Mouse (Mus musculus) midbrain, embryonic 12.5 days (tissue): ENCODE results near the gene Cybc1. TPM values are rescaled to one million over a fixed set of nuclear protein-coding genes. Genes with fewer than 3 reads are reported as not detected.

Source experiments
- ATAC-seq: fragments of 200-750 bp; cut with Nextera tagmentation; 2 replicates; pipeline ENCODE4 v1.8.0; 2017; ENCODE audit warnings: low read depth, moderate TSS enrichment, moderate library complexity; ENCODE audit not compliant: low FRiP score
- H3K27ac ChIP-seq: fragments of 300-500 bp; sonication (generic); replicated peaks from 2 replicates; pipeline ENCODE4 v1.5.1; 2016; ENCODE audit warnings: mild to moderate bottlenecking
- H3K27me3 ChIP-seq: fragments of 300-500 bp; sonication (generic); 2 replicates; pipeline ENCODE4 v1.6.1; 2016; ENCODE audit warnings: mild to moderate bottlenecking
- H3K36me3 ChIP-seq: fragments of 300-500 bp; sonication (generic); 2 replicates; pipeline ENCODE4 v1.6.1; 2016
- H3K4me1 ChIP-seq: fragments of 300-500 bp; sonication (generic); 2 replicates; pipeline ENCODE4 v1.6.1; 2016
- H3K4me2 ChIP-seq: fragments of 300-500 bp; sonication (generic); replicated peaks from 2 replicates; pipeline ENCODE4 v1.6.1; 2016; ENCODE audit warnings: mild to moderate bottlenecking, moderate library complexity
- H3K4me3 ChIP-seq: fragments of 300-500 bp; sonication (generic); 2 replicates; pipeline ENCODE4 v1.5.1; 2016; ENCODE audit warnings: mild to moderate bottlenecking
- H3K9ac ChIP-seq: fragments of 300-500 bp; sonication (generic); replicated peaks from 2 replicates; pipeline ENCODE4 v1.6.1; 2016; ENCODE audit warnings: mild to moderate bottlenecking, moderate library complexity
- H3K9me3 ChIP-seq: fragments of 300-500 bp; sonication (generic); 2 replicates; pipeline ENCODE4 v1.6.1; 2016; ENCODE audit warnings: mild to moderate bottlenecking
- WGBS: fragments of 180-500 bp; shearing (Covaris S2); methylation state at CpG from one replicate; pipeline ENCODE4 v1.1.7; 2016; 5-methylcytosine and 5-hydroxymethylcytosine counted together
- polyA plus RNA-seq: library from polyadenylated mRNA; unstranded; fragments of >200 nt; fragmentation: Nextera tagmentation; extraction: Ambion mirVana; gene quantifications from 2 replicates; pipeline ENCODE4 v1.2.1, GENCODE M21; 2016

Cybc1 gene
- polyA plus RNA-seq: 38.8 and 41.1 TPM in 2 replicates

- no peaks in the 10 kb centered on the region for H3K27me3 ChIP-seq
- ATAC-seq: peak; percentile 85
- no peaks in the 10 kb centered on the region for H3K9me3 ChIP-seq
- peaks cover 28% of the 10 kb centered on the region for H3K36me3 ChIP-seq
- H3K4me1 ChIP-seq: peaks cover 17% of the 10 kb centered on the region
- H3K4me2 ChIP-seq: peak within 1 kb of the TSS; percentile 80
- 0 out of 2 replicates have a peak within 1 kb of the TSS, but pooled peaks have one; percentile 46 for H3K27ac ChIP-seq
- peak within 1 kb of the TSS; percentile 76 for H3K9ac ChIP-seq
- H3K4me3 ChIP-seq: peak within 1 kb of the TSS; percentile 78
- under 1% methylated on average over 23 of the region's 23 CpGs for WGBS
Measured at GRCm38 (mm10) chr11:121229018-121229439, at the start of gene Cybc1. Gene Cybc1, minus strand, starts transcription at chr11:121229322.

- Histone ChIP-seq H3K36me3 (peaks cover 7% of the 10 kb centered on the region; the same call in 1 of the 2 replicates), H3K4me3 (no peak overlapping the region), H3K9me3 (no peaks in the 10 kb centered on the region), H3K4me2 (no peak overlapping the region), H3K4me1 (no peaks in the 10 kb centered on the region), H3K27ac (no peak overlapping the region), H3K27me3 (no peaks in the 10 kb centered on the region), H3K9ac (no peak overlapping the region)
- ATAC-seq: no peak
- WGBS: 90% methylated on average over 3 of the region's 3 CpGs
Measured at GRCm38 (mm10) chr11:121278011-121278410, 48.9 kb upstream of the Cybc1 start.

GRCm38 (mm10) chr11:121277516-121277915, 48.4 kb upstream of the Cybc1 start:
- whole genome bisulfite sequencing: 95% methylated on average over 8 of the region's 8 CpGs
- H3K9me3 ChIP-seq: no peaks in the 10 kb centered on the region
- H3K27me3 ChIP-seq: no peaks in the 10 kb centered on the region
- no peak overlapping the region for H3K27ac ChIP-seq
- no peak overlapping the region for H3K4me2 ChIP-seq
- no peak for ATAC-seq
- peaks cover 11% of the 10 kb centered on the region; the same call in 1 of the 2 replicates for H3K36me3 ChIP-seq
- no peak overlapping the region for H3K4me3 ChIP-seq
- no peaks in the 10 kb centered on the region for H3K4me1 ChIP-seq
- no peak overlapping the region for H3K9ac ChIP-seq

- H3K4me3 ChIP-seq: peak overlapping the region; percentile 96
Measured at GRCm38 (mm10) chr11:121261074-121261473, 32.0 kb upstream of the Cybc1 start.

GRCm38 (mm10) chr11:121260211-121260906, 31.2 kb upstream of the Cybc1 start:
- ATAC-seq: peak; percentile 38
- peak overlapping the region; percentile 96 for H3K4me3 ChIP-seq
- H3K9me3 ChIP-seq: no peaks in the 10 kb centered on the region
- WGBS: 0% methylated on average over 54 of the region's 60 CpGs
- H3K27me3 ChIP-seq: no peaks in the 10 kb centered on the region
- H3K9ac ChIP-seq: peak overlapping the region; percentile 99
- peak overlapping the region; percentile 91 for H3K27ac ChIP-seq
- H3K4me1 ChIP-seq: peaks cover 25% of the 10 kb centered on the region
- H3K36me3 ChIP-seq: peaks cover 43% of the 10 kb centered on the region
- H3K4me2 ChIP-seq: peak overlapping the region; percentile 79

More at GRCm38 (mm10) chr11:121261074-121261473, 32.0 kb upstream of the Cybc1 start:
- Histone ChIP-seq H3K9ac (peak overlapping the region; percentile 99), H3K9me3 (no peaks in the 10 kb centered on the region), H3K27ac (no peak overlapping the region), H3K4me2 (peak overlapping the region; percentile 79), H3K4me1 (peaks cover 25% of the 10 kb centered on the region), H3K36me3 (peaks cover 42% of the 10 kb centered on the region), H3K27me3 (no peaks in the 10 kb centered on the region)
- 53% methylated on average over 2 of the region's 2 CpGs for WGBS
- no peak for ATAC-seq

- Histone ChIP-seq H3K4me1 (peaks cover 25% of the 10 kb centered on the region), H3K27ac (peak within 1 kb of the TSS; percentile 91), H3K9me3 (no peaks in the 10 kb centered on the region), H3K4me2 (peak within 1 kb of the TSS; percentile 79), H3K4me3 (peak within 1 kb of the TSS; percentile 96), H3K36me3 (peaks cover 46% of the 10 kb centered on the region), H3K27me3 (no peaks in the 10 kb centered on the region), H3K9ac (peak within 1 kb of the TSS; percentile 99)
- peak; percentile 99 for ATAC-seq
- under 1% methylated on average over 58 of the region's 91 CpGs for WGBS
Measured at GRCm38 (mm10) chr11:121259160-121260100, 30.3 kb upstream of the Cybc1 start, which contains the start of gene Foxk2. Gene Foxk2, plus strand, starts transcription at chr11:121259990.

GRCm38 (mm10) chr11:121250196-121250595, 21.1 kb upstream of the Cybc1 start:
- H3K4me2 ChIP-seq: no peak overlapping the region
- H3K9me3 ChIP-seq: no peaks in the 10 kb centered on the region
- WGBS: 95% methylated on average over 8 of the region's 8 CpGs
- peaks cover 97% of the 10 kb centered on the region for H3K36me3 ChIP-seq
- no peak for ATAC-seq
- no peak overlapping the region for H3K9ac ChIP-seq
- H3K27ac ChIP-seq: no peak overlapping the region
- H3K4me1 ChIP-seq: no peaks in the 10 kb centered on the region
- no peak overlapping the region for H3K4me3 ChIP-seq
- H3K27me3 ChIP-seq: no peaks in the 10 kb centered on the region

GRCm38 (mm10) chr11:121239669-121240068, 10.5 kb upstream of the Cybc1 start:
- no peaks in the 10 kb centered on the region for H3K27me3 ChIP-seq
- peaks cover 45% of the 10 kb centered on the region for H3K36me3 ChIP-seq
- no peak for ATAC-seq
- peak overlapping the region; percentile 53; the same call in 1 of the 2 replicates for H3K4me2 ChIP-seq
- no peak overlapping the region for H3K4me3 ChIP-seq
- H3K9ac ChIP-seq: no peak overlapping the region
- H3K27ac ChIP-seq: no peak overlapping the region
- WGBS: 92% methylated on average over 2 of the region's 2 CpGs
- no peaks in the 10 kb centered on the region for H3K9me3 ChIP-seq
- peaks cover 22% of the 10 kb centered on the region for H3K4me1 ChIP-seq

GRCm38 (mm10) chr11:121237345-121238128, 8.4 kb upstream of the Cybc1 start:
- WGBS: 6% methylated on average over 28 of the region's 28 CpGs
- no peak; the same call in 1 of the 2 replicates for ATAC-seq

GRCm38 (mm10) chr11:121236564-121237344, 7.6 kb upstream of the Cybc1 start, which contains the start of gene Narf:
Gene Narf, plus strand, starts transcription at chr11:121237253.
- Histone ChIP-seq H3K9me3 (no peaks in the 10 kb centered on the region), H3K27me3 (no peaks in the 10 kb centered on the region), H3K4me1 (peaks cover 22% of the 10 kb centered on the region), H3K27ac (peak within 1 kb of the TSS; percentile 98), H3K9ac (peak within 1 kb of the TSS; percentile 82), H3K4me3 (peak within 1 kb of the TSS; percentile 80), H3K36me3 (peaks cover 17% of the 10 kb centered on the region), H3K4me2 (peak within 1 kb of the TSS; percentile 53)
- ATAC-seq: peak; percentile 100
- under 1% methylated on average over 50 of the region's 50 CpGs for WGBS

More at GRCm38 (mm10) chr11:121237345-121238128, 8.4 kb upstream of the Cybc1 start:
- Histone ChIP-seq H3K9ac (peak overlapping the region; percentile 82), H3K36me3 (peaks cover 25% of the 10 kb centered on the region), H3K4me2 (peak overlapping the region; percentile 53), H3K4me3 (peak overlapping the region; percentile 80), H3K27ac (peak overlapping the region; percentile 98), H3K9me3 (no peaks in the 10 kb centered on the region), H3K4me1 (peaks cover 22% of the 10 kb centered on the region), H3K27me3 (no peaks in the 10 kb centered on the region)
